Mouse (Mus musculus): ENCODE results near the gene Wdfy1. TPM values are rescaled to one million over a fixed set of nuclear protein-coding genes. Genes with fewer than 3 reads are reported as not detected.

The Wdfy1 gene
- polyA plus RNA-seq, 1 experiment, result not detected

DNA sequence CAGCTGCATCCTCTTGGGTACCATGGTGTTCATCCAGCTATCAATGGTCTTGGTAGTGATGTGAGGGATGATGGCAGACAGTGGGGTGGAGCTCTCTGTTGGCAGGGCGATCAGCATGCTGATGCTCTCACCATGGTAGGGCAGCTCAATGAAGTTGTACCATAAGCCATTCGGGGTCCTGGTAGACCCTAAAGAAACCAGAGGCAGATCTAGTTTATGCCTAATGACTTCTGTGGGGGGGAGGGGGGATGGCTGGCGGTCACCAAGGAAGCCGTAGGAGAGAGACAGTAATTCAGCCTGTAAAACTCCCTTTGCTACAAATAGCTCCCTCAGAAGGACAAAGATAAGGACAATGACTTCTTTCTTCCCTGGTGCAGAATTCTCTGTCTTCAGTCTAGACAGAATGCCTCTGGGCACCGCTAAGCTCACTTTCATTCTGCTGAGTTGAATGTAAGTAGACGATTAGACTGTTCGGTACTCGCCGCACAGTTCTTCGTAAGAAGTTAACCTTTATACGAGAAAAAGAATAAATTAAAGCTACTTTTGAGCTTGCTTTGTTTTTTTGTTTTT is 27.0 kb upstream of the Wdfy1 start:
- Histone ChIP-seq H3K27ac (ENCODE audit: insufficient read depth, low read depth, low read length) (no peak overlapping the region), H3K4me3 (ENCODE audit: insufficient read depth, low read depth, low read length) (no peak overlapping the region), H3K4me1 (ENCODE audit: control insufficient read depth, insufficient read depth, low read length) (peaks cover 9% of the 10 kb centered on the region)
- TF ChIP-seq POLR2A (IDR thresholded peaks at IDR 0.05; ENCODE audit: insufficient read depth, low read depth, low read length), result no peak
- no peak for TF ChIP-seq CTCF (IDR thresholded peaks at IDR 0.05; ENCODE audit: insufficient read depth, low read depth, low read length)
- 60% methylated on average over 11 of the region's 11 CpGs for WGBS

GRCm38 (mm10) chr1:79797084-79797483 is 21.1 kb upstream of the Wdfy1 start:
- Histone ChIP-seq H3K4me3 (ENCODE audit: insufficient read depth, low read depth, low read length) (no peak overlapping the region), H3K27ac (ENCODE audit: insufficient read depth, low read depth, low read length) (no peak overlapping the region), H3K4me1 (ENCODE audit: control insufficient read depth, insufficient read depth, low read length) (no peaks in the 10 kb centered on the region)
- TF ChIP-seq CTCF (IDR thresholded peaks at IDR 0.05; ENCODE audit: insufficient read depth, low read depth, low read length), result no peak
- TF ChIP-seq POLR2A (IDR thresholded peaks at IDR 0.05; ENCODE audit: insufficient read depth, low read depth, low read length), result no peak
- WGBS, result 77% methylated on average over 3 of the region's 3 CpGs

DNA sequence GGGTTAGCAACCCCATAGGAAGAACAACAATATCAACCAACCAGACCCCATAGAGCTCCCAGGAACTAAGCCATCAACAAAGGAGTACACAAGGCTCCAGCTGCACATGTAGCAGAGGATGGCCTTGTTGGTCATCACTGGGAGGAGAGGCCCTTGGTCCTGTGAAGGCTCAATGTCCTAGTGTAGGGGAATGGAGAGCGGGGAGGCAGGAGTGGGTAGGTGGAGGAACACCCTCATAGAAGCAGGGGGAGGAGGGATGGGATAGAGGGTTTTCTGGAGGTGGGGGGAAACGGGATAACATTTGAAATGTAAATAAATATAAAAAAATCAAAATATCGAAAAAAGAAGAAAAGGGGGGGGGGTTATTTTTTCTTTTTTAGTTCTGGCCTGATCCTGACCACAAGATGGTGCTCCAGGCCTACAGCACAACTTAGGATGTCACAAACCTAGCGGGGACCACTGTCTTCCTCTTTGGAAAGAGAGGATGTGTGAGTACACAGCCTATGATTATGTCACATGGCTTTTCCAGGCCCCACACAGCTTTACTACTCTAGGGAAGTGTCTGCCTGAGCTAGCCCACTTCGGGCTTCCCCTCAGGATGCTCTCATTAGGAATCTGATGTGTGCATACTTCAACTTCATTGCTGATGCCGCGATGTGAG is 10.5 kb upstream of the Wdfy1 start:
- WGBS, result 47% methylated on average over 7 of the region's 7 CpGs
- TF ChIP-seq CTCF (IDR thresholded peaks at IDR 0.05; ENCODE audit: insufficient read depth, low read depth, low read length), result no peak
- TF ChIP-seq POLR2A (IDR thresholded peaks at IDR 0.05; ENCODE audit: insufficient read depth, low read depth, low read length), result no peak
- Histone ChIP-seq H3K4me1 (ENCODE audit: control insufficient read depth, insufficient read depth, low read length) (no peaks in the 10 kb centered on the region), H3K4me3 (ENCODE audit: insufficient read depth, low read depth, low read length) (no peak overlapping the region), H3K27ac (ENCODE audit: insufficient read depth, low read depth, low read length) (no peak overlapping the region)

DNA sequence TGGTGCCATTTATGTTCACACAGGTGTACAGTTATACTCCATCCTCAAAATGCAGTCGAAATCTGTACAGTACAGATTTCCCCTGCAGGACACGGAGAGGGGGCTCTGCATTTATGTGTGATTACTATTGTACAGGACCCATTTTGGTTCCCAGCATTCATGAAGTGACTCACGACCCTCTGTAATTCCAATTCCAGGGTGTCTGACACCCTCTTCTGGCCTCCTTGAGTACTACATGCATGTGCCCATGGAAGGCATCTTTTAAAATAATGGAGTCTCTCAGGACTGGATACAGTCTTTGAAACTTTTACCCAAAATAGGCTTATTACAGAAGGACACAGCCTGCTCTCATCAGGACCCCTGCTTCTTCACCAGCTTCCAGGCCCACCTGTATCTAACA is 6.5 kb upstream of the Wdfy1 start:
- Histone ChIP-seq H3K4me1 (ENCODE audit: control insufficient read depth, insufficient read depth, low read length) (peaks cover 5% of the 10 kb centered on the region), H3K4me3 (ENCODE audit: insufficient read depth, low read depth, low read length) (no peak overlapping the region), H3K27ac (ENCODE audit: insufficient read depth, low read depth, low read length) (no peak overlapping the region)
- TF ChIP-seq CTCF (IDR thresholded peaks at IDR 0.05; ENCODE audit: insufficient read depth, low read depth, low read length) (no peak), POLR2A (IDR thresholded peaks at IDR 0.05; ENCODE audit: insufficient read depth, low read depth, low read length) (no peak)
- WGBS, result 84% methylated on average over 3 of the region's 3 CpGs

DNA sequence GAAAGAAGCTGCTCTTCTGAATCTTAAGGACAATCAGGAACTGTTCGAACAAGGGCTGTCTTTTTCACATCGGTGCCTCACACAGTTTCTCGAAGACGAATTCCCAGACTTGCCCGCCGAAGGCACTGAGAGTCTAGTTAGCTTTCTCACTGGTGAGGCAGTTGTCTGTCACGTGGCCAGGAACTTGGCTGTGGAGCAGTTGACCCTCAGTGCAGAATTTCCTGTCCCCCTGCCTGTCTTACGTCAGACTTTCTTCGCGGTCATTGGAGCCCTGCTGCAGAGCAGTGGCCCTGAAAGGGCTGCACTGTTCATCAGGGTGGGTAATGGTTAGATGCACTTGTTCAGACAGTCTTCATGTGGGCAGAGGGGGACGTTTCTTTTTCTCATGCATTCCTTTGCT is 2.1 kb upstream of the Wdfy1 start:
- peaks cover 5% of the 10 kb centered on the region for H3K4me1 ChIP-seq (ENCODE audit: control insufficient read depth, insufficient read depth, low read length)
- H3K27ac ChIP-seq (ENCODE audit: insufficient read depth, low read depth, low read length), result no peak overlapping the region
- no peak overlapping the region for H3K4me3 ChIP-seq (ENCODE audit: insufficient read depth, low read depth, low read length)
- TF ChIP-seq CTCF (IDR thresholded peaks at IDR 0.05; ENCODE audit: insufficient read depth, low read depth, low read length) (no peak), POLR2A (IDR thresholded peaks at IDR 0.05; ENCODE audit: insufficient read depth, low read depth, low read length) (no peak)
- 74% methylated on average over 11 of the region's 11 CpGs for WGBS

DNA sequence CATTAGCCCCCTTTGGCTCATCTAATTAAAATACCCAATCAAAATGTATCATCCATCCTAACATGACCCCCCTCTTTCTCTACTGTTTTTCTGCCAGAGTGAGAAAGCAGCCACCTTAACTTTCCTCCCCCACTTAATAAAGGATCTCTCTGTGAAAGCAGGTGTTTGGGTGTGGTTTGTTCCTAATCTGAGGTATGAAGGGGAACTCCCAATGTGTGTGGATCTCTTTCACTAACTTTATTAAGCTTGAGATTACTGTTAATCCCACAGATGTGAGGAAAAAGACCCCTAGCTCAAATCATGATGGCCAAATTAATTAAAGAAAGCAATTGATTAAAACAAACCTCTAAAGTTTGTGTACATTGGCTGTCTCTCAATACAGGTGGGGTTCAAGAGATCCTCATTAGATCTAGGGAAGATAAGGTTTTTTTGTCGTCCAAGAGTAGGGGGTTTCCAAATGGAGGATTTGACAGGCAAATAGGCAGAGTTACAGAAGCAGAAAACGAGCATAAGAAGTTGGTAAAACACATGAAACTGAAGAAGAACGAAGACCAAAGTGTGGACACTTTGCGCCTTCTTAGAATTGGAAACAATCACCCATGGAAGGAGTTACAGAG is 1.7 kb downstream of the Wdfy1 start:
- Histone ChIP-seq H3K4me3 (ENCODE audit: insufficient read depth, low read depth, low read length) (no peak overlapping the region), H3K27ac (ENCODE audit: insufficient read depth, low read depth, low read length) (no peak overlapping the region), H3K4me1 (ENCODE audit: control insufficient read depth, insufficient read depth, low read length) (peaks cover 5% of the 10 kb centered on the region)
- TF ChIP-seq POLR2A (IDR thresholded peaks at IDR 0.05; ENCODE audit: insufficient read depth, low read depth, low read length) (no peak), CTCF (IDR thresholded peaks at IDR 0.05; ENCODE audit: insufficient read depth, low read depth, low read length) (no peak)
- 79% methylated on average over 4 of the region's 4 CpGs for WGBS

DNA sequence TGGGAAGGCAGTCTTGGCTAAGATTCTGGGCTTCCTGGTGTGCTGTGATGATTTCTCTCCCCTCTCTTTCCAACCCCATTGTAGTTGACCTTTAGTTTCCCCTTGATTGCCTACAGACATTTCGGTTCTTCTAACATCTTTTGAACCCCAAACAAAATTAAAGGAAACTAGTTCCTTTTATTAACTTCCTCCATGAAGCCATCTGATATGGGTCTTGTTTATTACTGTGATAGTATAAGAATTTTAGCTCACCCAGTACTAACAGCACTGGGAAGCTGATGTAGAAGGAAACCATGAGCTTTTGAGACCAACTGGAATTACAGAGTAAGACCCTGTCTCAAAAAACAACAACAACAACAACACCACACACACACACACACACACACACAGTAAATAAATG is 7.7 kb downstream of the Wdfy1 start:
- TF ChIP-seq CTCF (IDR thresholded peaks at IDR 0.05; ENCODE audit: insufficient read depth, low read depth, low read length) (no peak), POLR2A (IDR thresholded peaks at IDR 0.05; ENCODE audit: insufficient read depth, low read depth, low read length) (no peak)
- H3K4me3 ChIP-seq (ENCODE audit: insufficient read depth, low read depth, low read length), result no peak overlapping the region
- WGBS, result 49% methylated on average over 1 of the region's 1 CpGs
- H3K27ac ChIP-seq (ENCODE audit: insufficient read depth, low read depth, low read length), result no peak overlapping the region
- no peaks in the 10 kb centered on the region for H3K4me1 ChIP-seq (ENCODE audit: control insufficient read depth, insufficient read depth, low read length)

DNA sequence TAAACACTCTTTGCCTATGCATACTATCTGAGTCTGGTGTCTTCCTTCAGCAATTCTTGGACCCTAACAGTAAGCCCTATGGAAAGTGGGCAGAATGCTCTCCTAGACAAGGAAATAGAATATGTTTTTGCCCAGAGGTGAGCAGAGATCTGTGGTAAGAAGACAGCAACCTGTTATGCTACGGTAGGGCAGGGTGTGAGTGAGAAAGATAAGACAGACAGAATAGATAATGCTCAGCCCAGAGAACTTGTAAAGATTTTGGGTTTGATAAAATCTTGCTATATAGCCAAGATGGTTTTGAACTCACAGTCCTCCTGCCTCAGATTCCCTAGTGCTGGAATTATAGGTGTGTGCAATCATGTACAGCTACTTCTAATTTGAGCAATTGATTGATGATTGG is 11.5 kb downstream of the Wdfy1 start:
- WGBS, result 98% methylated on average over 1 of the region's 1 CpGs
- Histone ChIP-seq H3K4me1 (ENCODE audit: control insufficient read depth, insufficient read depth, low read length) (peaks cover 9% of the 10 kb centered on the region), H3K27ac (ENCODE audit: insufficient read depth, low read depth, low read length) (no peak overlapping the region), H3K4me3 (ENCODE audit: insufficient read depth, low read depth, low read length) (no peak overlapping the region)
- no peak for TF ChIP-seq CTCF (IDR thresholded peaks at IDR 0.05; ENCODE audit: insufficient read depth, low read depth, low read length)
- no peak for TF ChIP-seq POLR2A (IDR thresholded peaks at IDR 0.05; ENCODE audit: insufficient read depth, low read depth, low read length)

DNA sequence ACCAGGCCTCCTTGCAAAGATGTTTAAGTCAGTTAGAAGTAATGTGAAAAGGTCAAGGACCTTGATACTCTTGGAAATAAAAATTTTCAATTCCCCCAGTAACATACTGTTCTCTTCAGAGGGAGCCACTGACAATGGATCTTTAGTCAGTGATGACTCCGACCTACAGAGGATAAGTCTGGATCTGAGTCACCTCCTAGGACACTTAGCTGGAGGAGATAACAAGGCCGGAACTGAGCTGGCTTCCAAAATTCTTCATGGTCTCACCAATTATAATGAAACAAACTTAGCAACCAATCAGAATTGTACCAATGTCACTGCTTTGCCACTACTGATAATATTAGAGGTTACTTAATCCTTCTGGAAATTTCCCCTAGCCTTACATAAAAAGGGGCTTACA is 11.9 kb downstream of the Wdfy1 start:
- H3K4me1 ChIP-seq (ENCODE audit: control insufficient read depth, insufficient read depth, low read length), result peaks cover 9% of the 10 kb centered on the region
- H3K4me3 ChIP-seq (ENCODE audit: insufficient read depth, low read depth, low read length), result no peak overlapping the region
- TF ChIP-seq POLR2A (IDR thresholded peaks at IDR 0.05; ENCODE audit: insufficient read depth, low read depth, low read length) (no peak), CTCF (IDR thresholded peaks at IDR 0.05; ENCODE audit: insufficient read depth, low read depth, low read length) (no peak)
- WGBS, result 85% methylated on average over 2 of the region's 2 CpGs
- H3K27ac ChIP-seq (ENCODE audit: insufficient read depth, low read depth, low read length), result no peak overlapping the region
